Mouse (Mus musculus) CH12.LX (cell line): ENCODE results near the gene Slc30a3. TPM values are rescaled to one million over a fixed set of nuclear protein-coding genes. Genes with fewer than 3 reads are reported as not detected.
A peak's percentile ranks its signal among the peaks of the same experiment; 100 is the strongest.
"Not testable (repeated sequence)": the region's sequence is repeated elsewhere in the genome, so short reads cannot be mapped to it uniquely, and the experiment has no call there.

Experiments used
- DNase-seq: peaks from one replicate; pipeline ENCODE4 v3.0.0-alpha.2; 2013; ENCODE audit errors: extremely low read depth
- H3K27ac ChIP-seq: 2 replicates; pipeline ENCODE4 v1.5.1; 2012; ENCODE audit warnings: low read depth, mild to moderate bottlenecking, control low read depth, moderate library complexity; ENCODE audit not compliant: insufficient read depth
- H3K27me3 ChIP-seq: replicated peaks from 2 replicates; pipeline ENCODE3; 2012; ENCODE audit warnings: inconsistent platforms
- H3K36me3 ChIP-seq, 2 experiments: replicated peaks in 1 of 2; 2 replicates each; pipeline versions ENCODE3 to v1.6.1; 2012; ENCODE audit warnings: inconsistent platforms in 1 of 2, low read length in 1 of 2, mild to moderate bottlenecking in 1 of 2, mixed read lengths in 1 of 2, moderate library complexity in 1 of 2; ENCODE audit not compliant: control insufficient read depth in 1 of 2, insufficient read depth in 1 of 2
- H3K4me1 ChIP-seq, 2 experiments: 2 replicates each; pipeline ENCODE4 v1.6.1; 2012; ENCODE audit warnings: inconsistent platforms in 1 of 2, moderate library complexity in 1 of 2; ENCODE audit not compliant: insufficient read depth in 2 of 2, control insufficient read depth in 1 of 2
- H3K4me2 ChIP-seq: 2 replicates; pipeline ENCODE4 v1.6.1; 2012; ENCODE audit warnings: low read depth, mild to moderate bottlenecking, control low read depth; ENCODE audit not compliant: poor library complexity, insufficient read depth, severe bottlenecking
- H3K4me3 ChIP-seq, 3 experiments: fragments of 150-350 bp in 1 of 3; sonication (generic) in 1 of 3; replicated peaks in 1 of 3; 2 replicates each; pipeline versions ENCODE3 to v1.5.1; 2011 to 2012; ENCODE audit warnings: low read depth in 2 of 3, low read length in 2 of 3, mild to moderate bottlenecking in 2 of 3, moderate library complexity in 2 of 3, control low read depth in 1 of 3, improper control_type of control experiment in 1 of 3, inconsistent platforms in 1 of 3, mixed read lengths in 1 of 3; ENCODE audit not compliant: poor library complexity in 1 of 3
- H3K79me2 ChIP-seq: replicated peaks from 2 replicates; pipeline ENCODE4 v1.6.1; 2012; ENCODE audit warnings: mild to moderate bottlenecking, moderate library complexity; ENCODE audit not compliant: control insufficient read depth, poor library complexity, insufficient read depth, severe bottlenecking; ENCODE audit errors: extremely low read depth
- H3K9ac ChIP-seq: 2 replicates; pipeline ENCODE4 v1.6.1; 2012; ENCODE audit warnings: low read depth, mild to moderate bottlenecking, control low read depth, moderate library complexity; ENCODE audit not compliant: insufficient read depth
- H3K9me3 ChIP-seq: replicated peaks from 2 replicates; pipeline ENCODE3; 2012; ENCODE audit warnings: low read length, inconsistent platforms, mixed read lengths
- CTCF ChIP-seq, 2 experiments: IDR thresholded peaks in 1 of 2; conservative IDR thresholded peaks in 1 of 2; 2 replicates each; pipeline ENCODE4 v1.5.1; 2011 to 2012; ENCODE audit warnings: low read depth in 2 of 2, low read length in 2 of 2, improper control_type of control experiment in 1 of 2, inconsistent platforms in 1 of 2, mild to moderate bottlenecking in 1 of 2, moderate library complexity in 1 of 2
- EP300 ChIP-seq: IDR thresholded peaks from 2 replicates; pipeline ENCODE4 v1.6.1; 2011; ENCODE audit warnings: low read length, improper control_type of control experiment
- ETS1 ChIP-seq: conservative IDR thresholded peaks from 2 replicates; pipeline ENCODE4 v1.6.1; 2012; ENCODE audit warnings: low read depth, mild to moderate bottlenecking, inconsistent platforms, low read length, improper control_type of control experiment, moderate library complexity
- IRF4 ChIP-seq: IDR thresholded peaks from 2 replicates; pipeline ENCODE4 v1.6.1; 2014; ENCODE audit warnings: low read depth, mild to moderate bottlenecking, inconsistent platforms, low read length, improper control_type of control experiment
- KAT2A ChIP-seq: IDR thresholded peaks from 2 replicates; pipeline ENCODE4 v1.6.1; 2012; ENCODE audit warnings: low read length, improper control_type of control experiment, inconsistent platforms; ENCODE audit not compliant: insufficient replicate concordance
- MYC ChIP-seq: IDR thresholded peaks from 2 replicates; pipeline ENCODE4 v1.6.1; 2011; ENCODE audit warnings: low read depth, mild to moderate bottlenecking, improper control_type of control experiment, low read length
- NRF1 ChIP-seq: IDR thresholded peaks from 2 replicates; pipeline ENCODE4 v1.6.1; 2014; ENCODE audit warnings: low read depth, mild to moderate bottlenecking, inconsistent platforms, low read length, improper control_type of control experiment, moderate library complexity
- POLR2A ChIP-seq: IDR thresholded peaks from 2 replicates; pipeline ENCODE4 v1.6.1; 2011; ENCODE audit warnings: low read depth, mild to moderate bottlenecking, improper control_type of control experiment, low read length
- RAD21 ChIP-seq: IDR thresholded peaks from 2 replicates; pipeline ENCODE4 v1.6.1; 2011; ENCODE audit warnings: low read depth, mild to moderate bottlenecking, low read length, improper control_type of control experiment, moderate library complexity
- SIN3A ChIP-seq: IDR thresholded peaks from 2 replicates; pipeline ENCODE4 v1.6.1; 2012; ENCODE audit warnings: low read length, improper control_type of control experiment, inconsistent platforms
- TBP ChIP-seq: conservative IDR thresholded peaks from 2 replicates; pipeline ENCODE4 v1.6.1; 2011; ENCODE audit warnings: low read depth, low read length, improper control_type of control experiment
- USF1 ChIP-seq: IDR thresholded peaks from 2 replicates; pipeline ENCODE4 v1.6.1; 2014; ENCODE audit warnings: low read depth, mild to moderate bottlenecking, inconsistent platforms, low read length, improper control_type of control experiment
- ZNF384 ChIP-seq: IDR thresholded peaks from 2 replicates; pipeline ENCODE4 v1.6.1; 2012; ENCODE audit warnings: low read depth, low read length, improper control_type of control experiment, inconsistent platforms
- dilution Hi-C: fragments of 300-500 bp; cut with MboI; formaldehyde crosslinking; loops from 2 replicates; pipeline ENCODE4 v1.14.3; 2020; ENCODE audit warnings: low sequenced_read_pairs; ENCODE audit not compliant: extremely low pct_unique_long_range_greater_than_20kb, extremely low pct_ligation_motif_present
- in situ Hi-C: fragments of 300-500 bp; cut with MboI; formaldehyde crosslinking; loops from 3 replicates; pipeline ENCODE4 v1.14.3; 2019; ENCODE audit warnings: low sequenced_read_pairs, low pct_ligation_motif_present, low pct_unique_long_range_greater_than_20kb, mixed read lengths
- polyA plus RNA-seq: library from polyadenylated mRNA; unstranded; fragments of >175 nt; gene quantifications from 2 replicates; pipeline ENCODE4 v1.2.1, GENCODE M21; 2012; ENCODE audit warnings: low read depth; ENCODE audit not compliant: insufficient read length
- total RNA-seq, 2 experiments: library from RNA; depleted of rRNA; stranded (reverse); fragments of 300-350 nt in 1 of 2; fragments of >200 nt in 1 of 2; gene quantifications; 2 replicates each; pipeline ENCODE4 v1.2.3; 2012 to 2014

Gene Slc30a3
- total and polyA plus RNA-seq, 3 experiments, result not detected

- TF ChIP-seq EP300 (no peak), POLR2A (peak; percentile 95), NRF1 (peak; percentile 86), SIN3A (0 out of 2 replicates have a peak, but pooled peaks have one; percentile 4), USF1 (peak; percentile 56), CTCF (conservative IDR thresholded peaks at IDR 0.05 in 1 of 2, IDR thresholded peaks at IDR 0.05 in 1 of 2; ENCODE audit: low read depth in 2 of 2, low read length in 2 of 2) (peak in 1 of 2 experiments; percentile 26; a peak in 2 of 4 replicates), RAD21 (no peak)
Measured at GRCm38 (mm10) chr5:31054261-31055215, 53.5 kb downstream of the Slc30a3 start, which contains the start of gene Cad (continued).

GRCm38 (mm10) chr5:31053728-31054127 lies 54.3 kb downstream of the Slc30a3 start:
- H3K27ac ChIP-seq, DNase-seq, dilution Hi-C loops, in situ Hi-C loops, H3K9me3 ChIP-seq, H3K27me3 ChIP-seq: not testable (repeated sequence)
- H3K4me1 ChIP-seq, result peaks cover 3 to 35% of the 10 kb centered on the region in 2 experiments; a peak in 2 of 4 replicates
- H3K36me3 ChIP-seq, result peaks cover 17 to 37% of the 10 kb centered on the region in 2 experiments
- peak overlapping the region; percentile 52; the same call in 1 of the 2 replicates for H3K9ac ChIP-seq
- 0 out of 2 replicates have a peak, but pooled peaks have one; percentile 37 for TF ChIP-seq ZNF384
- peak overlapping the region in 2 of 3 experiments; percentile 82 to 86 for H3K4me3 ChIP-seq
- peaks cover 24% of the 10 kb centered on the region for H3K79me2 ChIP-seq
- H3K4me2 ChIP-seq, result peak overlapping the region; percentile 57; the same call in 1 of the 2 replicates

GRCm38 (mm10) chr5:31050427-31050826 lies 57.6 kb downstream of the Slc30a3 start:
- TF ChIP-seq IRF4 (no peak), CTCF (conservative IDR thresholded peaks at IDR 0.05 in 1 of 2, IDR thresholded peaks at IDR 0.05 in 1 of 2; ENCODE audit: low read depth in 2 of 2, low read length in 2 of 2) (peak in 1 of 2 experiments; percentile 14; a peak in 1 of 4 replicates), MYC (0 out of 2 replicates have a peak, but pooled peaks have one; percentile 51), ZNF384 (no peak), ETS1 (no peak), TBP (no peak), KAT2A (no peak)
- Histone ChIP-seq H3K9ac (no peak overlapping the region), H3K9me3 (no peaks in the 10 kb centered on the region), H3K4me2 (no peak overlapping the region), H3K27ac (no peak overlapping the region), H3K4me1 (peaks cover 0 to 33% of the 10 kb centered on the region in 2 experiments; a peak in 2 of 4 replicates), H3K4me3 (no peak overlapping the region), H3K79me2 (peaks cover 9% of the 10 kb centered on the region), H3K36me3 (peaks cover 5 to 18% of the 10 kb centered on the region in 2 experiments), H3K27me3 (no peaks in the 10 kb centered on the region)
- dilution Hi-C loops (no loop called here), in situ Hi-C loops (no loop called here)
- no peak for DNase-seq
